Mouse (Mus musculus): ENCODE measurements at regions not wholly inside any gene's neighbourhood (a gene's known extent, or its start where the extent isn't known, plus 50 kb on each side); places are given as distances from the start of the nearest gene placed in this dataset.

- no peaks in the 10 kb centered on the region for H3K27me3 ChIP-seq (ENCODE audit: control insufficient read depth, insufficient read depth, low read length)
Measured at GRCm38 (mm10) chr15:62162648-62163194, 1239.9 kb upstream of the A1bg start.

GRCm38 (mm10) chr15:62161975-62162647 lies 1239.3 kb upstream of the A1bg start:
- Histone ChIP-seq H3K9ac (ENCODE audit: low read depth, low read length) (peak overlapping the region; percentile 69), H3K4me3 (ENCODE audit: insufficient read depth, low read depth, low read length) (peak overlapping the region; percentile 3; the same call in 1 of the 2 replicates), H3K79me2 (ENCODE audit: control insufficient read depth, insufficient read depth, low read length) (no peaks in the 10 kb centered on the region), H3K4me1 (ENCODE audit: control insufficient read depth, insufficient read depth, low read length) (peaks cover 22% of the 10 kb centered on the region), H3K27me3 (ENCODE audit: control insufficient read depth, insufficient read depth, low read length) (no peaks in the 10 kb centered on the region), H3K36me3 (ENCODE audit: control insufficient read depth, insufficient read depth, low read length) (no peaks in the 10 kb centered on the region), H3K27ac (replicated peaks; ENCODE audit: insufficient read depth, low read depth, low read length) (peak overlapping the region; percentile 71)
- TF ChIP-seq CTCF (IDR thresholded peaks at IDR 0.05; ENCODE audit: low read depth, low read length): no peak
- TF ChIP-seq POLR2A (IDR thresholded peaks at IDR 0.05; ENCODE audit: extremely low read depth, insufficient read depth, low read length): no peak
- peak; percentile 94 for DNase-seq (ENCODE audit: extremely low read depth, low read depth, low spot score)
- WGBS: 33% methylated on average over 8 of the region's 8 CpGs

More at GRCm38 (mm10) chr15:62162648-62163194, 1239.9 kb upstream of the A1bg start:
- Histone ChIP-seq H3K36me3 (ENCODE audit: control insufficient read depth, insufficient read depth, low read length) (no peaks in the 10 kb centered on the region), H3K4me3 (ENCODE audit: insufficient read depth, low read depth, low read length) (no peak overlapping the region), H3K27ac (replicated peaks; ENCODE audit: insufficient read depth, low read depth, low read length) (peak overlapping the region; percentile 40), H3K79me2 (ENCODE audit: control insufficient read depth, insufficient read depth, low read length) (no peaks in the 10 kb centered on the region), H3K4me1 (ENCODE audit: control insufficient read depth, insufficient read depth, low read length) (peaks cover 22% of the 10 kb centered on the region), H3K9ac (ENCODE audit: low read depth, low read length) (no peak overlapping the region)
- no peak for DNase-seq (ENCODE audit: extremely low read depth, low read depth, low spot score)
- TF ChIP-seq CTCF (IDR thresholded peaks at IDR 0.05; ENCODE audit: low read depth, low read length) (no peak), POLR2A (IDR thresholded peaks at IDR 0.05; ENCODE audit: extremely low read depth, insufficient read depth, low read length) (no peak)
- 63% methylated on average over 4 of the region's 4 CpGs for WGBS

- Histone ChIP-seq H3K36me3 (ENCODE audit: control insufficient read depth, insufficient read depth, low read length) (no peaks in the 10 kb centered on the region), H3K9ac (ENCODE audit: low read depth, low read length) (peak overlapping the region; percentile 65), H3K4me1 (ENCODE audit: control insufficient read depth, insufficient read depth, low read length) (peaks cover 22% of the 10 kb centered on the region), H3K79me2 (ENCODE audit: control insufficient read depth, insufficient read depth, low read length) (no peaks in the 10 kb centered on the region), H3K27ac (replicated peaks; ENCODE audit: insufficient read depth, low read depth, low read length) (peak overlapping the region; percentile 60), H3K27me3 (ENCODE audit: control insufficient read depth, insufficient read depth, low read length) (no peaks in the 10 kb centered on the region), H3K4me3 (ENCODE audit: insufficient read depth, low read depth, low read length) (peak overlapping the region; percentile 42; the same call in 1 of the 2 replicates)
- whole genome bisulfite sequencing: 55% methylated on average over 8 of the region's 8 CpGs
- no peak for TF ChIP-seq CTCF (IDR thresholded peaks at IDR 0.05; ENCODE audit: low read depth, low read length)
- no peak for TF ChIP-seq POLR2A (IDR thresholded peaks at IDR 0.05; ENCODE audit: extremely low read depth, insufficient read depth, low read length)
- DNase-seq (ENCODE audit: extremely low read depth, low read depth, low spot score): peak; percentile 69
Measured at GRCm38 (mm10) chr15:62161061-62161460, 1238.2 kb upstream of the A1bg start.

- WGBS: 86% methylated on average over 8 of the region's 8 CpGs
- Histone ChIP-seq H3K27ac (replicated peaks; ENCODE audit: insufficient read depth, low read depth, low read length) (no peak overlapping the region), H3K4me1 (ENCODE audit: control insufficient read depth, insufficient read depth, low read length) (peaks cover 21% of the 10 kb centered on the region), H3K4me3 (ENCODE audit: insufficient read depth, low read depth, low read length) (no peak overlapping the region), H3K27me3 (ENCODE audit: control insufficient read depth, insufficient read depth, low read length) (no peaks in the 10 kb centered on the region), H3K9ac (ENCODE audit: low read depth, low read length) (no peak overlapping the region), H3K79me2 (ENCODE audit: control insufficient read depth, insufficient read depth, low read length) (no peaks in the 10 kb centered on the region), H3K36me3 (ENCODE audit: control insufficient read depth, insufficient read depth, low read length) (no peaks in the 10 kb centered on the region)
- no peak for DNase-seq (ENCODE audit: extremely low read depth, low read depth, low spot score)
- TF ChIP-seq POLR2A (IDR thresholded peaks at IDR 0.05; ENCODE audit: extremely low read depth, insufficient read depth, low read length) (no peak), CTCF (IDR thresholded peaks at IDR 0.05; ENCODE audit: low read depth, low read length) (no peak)
Measured at GRCm38 (mm10) chr15:62158875-62159675, 1236.3 kb upstream of the A1bg start.

GRCm38 (mm10) chr15:62157200-62158033 lies 1234.6 kb upstream of the A1bg start:
- no peaks in the 10 kb centered on the region for H3K27me3 ChIP-seq (ENCODE audit: control insufficient read depth, insufficient read depth, low read length)
- H3K4me3 ChIP-seq (ENCODE audit: insufficient read depth, low read depth, low read length): no peak overlapping the region
- 85% methylated on average over 7 of the region's 7 CpGs for WGBS
- DNase-seq (ENCODE audit: extremely low read depth, low read depth, low spot score): no peak
- H3K27ac ChIP-seq (replicated peaks; ENCODE audit: insufficient read depth, low read depth, low read length): no peak overlapping the region
- H3K4me1 ChIP-seq (ENCODE audit: control insufficient read depth, insufficient read depth, low read length): peaks cover 13% of the 10 kb centered on the region
- H3K36me3 ChIP-seq (ENCODE audit: control insufficient read depth, insufficient read depth, low read length): no peaks in the 10 kb centered on the region
- no peak overlapping the region for H3K9ac ChIP-seq (ENCODE audit: low read depth, low read length)
- no peak for TF ChIP-seq CTCF (IDR thresholded peaks at IDR 0.05; ENCODE audit: low read depth, low read length)
- no peak for TF ChIP-seq POLR2A (IDR thresholded peaks at IDR 0.05; ENCODE audit: extremely low read depth, insufficient read depth, low read length)
- no peaks in the 10 kb centered on the region for H3K79me2 ChIP-seq (ENCODE audit: control insufficient read depth, insufficient read depth, low read length)
